Mouse (Mus musculus) hindlimb bud, embryonic 11.5 days (tissue): ENCODE results near the gene Omp.
A peak's percentile ranks its signal among the peaks of the same experiment; 100 is the strongest.

Experiments
- DNase-seq: peaks from one replicate; pipeline ENCODE4 v3.0.0-alpha.2; 2012; ENCODE audit warnings: low read depth, low spot score; ENCODE audit errors: extremely low spot score

The Omp gene

GRCm38 (mm10) chr7:98142648-98143047 is 2.7 kb downstream of the Omp start:
- DNase-seq: no peak

DNA sequence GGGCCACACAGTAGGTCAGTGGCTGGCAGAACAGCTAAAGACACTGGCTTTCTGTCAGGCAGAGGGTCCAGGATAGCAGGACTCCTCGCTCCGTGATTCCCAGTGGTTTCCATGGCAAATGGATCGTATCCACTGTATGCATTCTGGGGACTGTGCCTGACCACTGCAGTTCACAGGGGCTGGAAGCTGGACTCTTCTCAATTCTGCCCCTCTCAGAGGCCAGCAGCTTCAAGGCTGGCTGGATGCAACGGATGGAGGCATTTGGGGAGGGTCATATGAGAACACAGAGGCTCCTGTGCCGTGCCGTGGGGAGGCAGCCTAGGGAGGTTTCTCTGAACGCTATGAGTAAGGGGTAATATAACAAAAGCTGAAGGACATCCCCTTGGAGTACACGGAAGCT is 3.1 kb downstream of the Omp start:
- no peak for DNase-seq

DNA sequence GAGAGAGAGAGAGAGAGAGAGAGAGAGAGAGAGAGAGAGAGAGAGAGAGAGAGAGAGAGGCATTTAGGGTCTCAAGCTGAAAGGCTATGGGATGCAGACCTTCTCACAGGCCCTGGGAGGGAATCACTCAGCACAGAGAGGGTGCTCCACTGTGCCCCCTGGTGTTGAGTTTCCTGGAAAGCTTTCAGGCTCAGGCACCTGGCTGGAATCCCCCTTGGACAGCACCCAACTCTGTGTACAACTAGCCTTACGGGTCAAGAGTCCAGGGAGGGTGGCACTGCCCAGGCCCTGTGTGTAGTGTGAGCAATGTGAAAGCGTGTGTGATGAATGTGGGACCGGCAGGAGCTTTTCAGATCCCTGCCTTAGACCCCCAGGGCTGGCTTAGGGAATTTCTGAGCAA is 4.1 kb downstream of the Omp start:
- no peak for DNase-seq

GRCm38 (mm10) chr7:98140597-98140996 is 4.7 kb downstream of the Omp start:
- DNase-seq: no peak

DNA sequence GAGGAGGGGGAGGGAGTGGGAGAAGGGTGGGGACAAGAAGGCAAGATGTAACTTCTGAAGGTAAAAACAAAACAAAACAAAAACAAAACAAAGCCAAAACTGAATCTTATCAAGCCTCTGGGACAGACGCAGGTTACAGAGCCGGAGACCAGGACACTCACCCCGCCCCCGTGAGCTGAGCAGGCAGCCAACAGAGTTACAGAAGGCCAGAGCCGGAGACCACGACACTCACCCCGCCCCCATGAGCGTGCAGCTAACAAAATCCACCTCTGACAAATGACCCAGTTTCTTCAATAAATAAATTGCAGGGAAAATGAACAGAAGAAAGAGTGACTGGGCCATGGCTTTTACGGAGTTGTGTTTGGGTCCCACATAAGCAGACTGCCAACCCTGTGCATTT is 6.1 kb downstream of the Omp start:
- DNase-seq: no peak

- no peak for DNase-seq
Measured at GRCm38 (mm10) chr7:98137995-98138394, 7.3 kb downstream of the Omp start.

GRCm38 (mm10) chr7:98137583-98137982 is 7.7 kb downstream of the Omp start:
- DNase-seq: no peak

DNA sequence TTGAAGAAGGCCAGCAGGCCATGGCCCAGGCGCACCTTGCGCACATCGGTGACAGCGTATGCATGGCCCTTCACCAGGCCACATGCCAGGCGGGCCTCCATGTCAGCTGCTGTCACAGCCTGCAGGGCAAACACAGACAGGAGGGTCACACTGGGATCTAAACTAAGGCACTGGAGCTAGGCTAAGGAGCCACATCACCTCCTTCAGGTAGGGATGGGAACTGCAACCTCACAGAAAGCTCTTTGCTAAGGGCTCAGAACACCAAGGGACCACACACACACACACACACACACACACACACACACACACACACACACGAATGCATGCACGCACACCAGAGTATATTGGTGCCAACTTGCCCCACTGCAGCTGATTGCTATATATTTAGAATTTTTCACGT is 13.6 kb downstream of the Omp start:
- DNase-seq: no peak

DNA sequence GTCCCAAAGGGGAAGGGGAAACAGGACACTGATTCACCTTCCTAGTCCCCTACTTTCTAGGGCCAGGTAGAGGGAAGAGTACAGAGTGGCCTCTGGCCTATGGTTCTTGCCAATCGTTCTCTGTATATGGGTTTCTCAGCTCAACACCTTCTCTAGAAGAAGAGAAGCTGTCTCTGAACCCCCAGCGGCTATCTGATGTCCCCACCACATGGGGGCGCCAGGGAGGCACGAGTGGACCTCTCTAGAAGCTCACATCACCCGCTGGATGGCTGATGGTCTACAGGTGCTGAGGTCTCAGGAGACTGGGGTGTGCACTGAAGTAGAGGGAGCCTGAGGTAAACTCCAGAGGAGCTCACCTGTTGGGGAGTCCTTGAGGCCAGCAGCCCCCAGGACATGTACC is 19.8 kb downstream of the Omp start:
- no peak for DNase-seq

GRCm38 (mm10) chr7:98124701-98125100 is 20.6 kb downstream of the Omp start:
- DNase-seq: no peak

DNA sequence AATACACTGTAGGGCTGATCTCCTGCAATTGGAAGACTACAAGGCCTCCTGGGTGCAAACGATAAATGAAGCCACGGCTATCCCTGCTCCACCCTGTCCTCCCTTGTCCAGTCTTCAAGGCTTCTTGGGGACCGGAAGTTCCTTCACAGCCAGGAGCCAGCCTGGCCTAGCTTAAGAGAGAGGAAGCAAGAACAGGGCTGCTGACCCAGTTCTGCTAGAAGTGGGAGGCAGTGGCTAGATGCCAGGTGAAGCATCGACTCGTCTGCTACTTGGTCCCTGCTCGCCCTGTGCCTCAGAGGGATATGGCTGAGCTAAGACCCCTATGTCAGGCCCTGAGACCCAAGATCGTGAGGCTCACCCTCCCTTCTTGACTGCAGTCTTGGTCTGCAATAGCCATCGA is 23.6 kb downstream of the Omp start:
- DNase-seq: no peak

GRCm38 (mm10) chr7:98121241-98121640 is 24.1 kb downstream of the Omp start:
- DNase-seq: no peak

DNA sequence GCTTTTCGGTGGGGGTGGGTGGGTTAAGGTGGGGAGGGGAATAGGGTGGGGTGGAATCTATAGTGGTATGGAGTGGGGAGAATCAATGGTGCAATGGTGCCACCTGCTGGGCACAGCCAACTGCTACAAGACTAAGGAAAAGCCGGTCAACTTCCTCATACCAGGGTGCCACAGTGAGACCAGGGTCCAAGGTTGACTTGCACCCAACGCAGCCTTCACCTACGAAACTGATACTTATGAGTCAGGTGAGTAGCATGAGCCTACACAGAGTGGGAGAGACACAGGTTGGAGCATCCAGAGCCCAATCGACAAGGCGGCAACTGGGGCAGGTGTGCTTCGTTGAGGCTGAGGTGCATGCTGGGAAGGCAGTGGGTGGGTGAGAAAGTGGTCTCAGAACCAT is 25.0 kb downstream of the Omp start:
- DNase-seq: peak; percentile 50

- no peak for DNase-seq
Measured at GRCm38 (mm10) chr7:98119961-98120232, 25.4 kb downstream of the Omp start.

- no peak for DNase-seq
Measured at GRCm38 (mm10) chr7:98119179-98119960, 25.9 kb downstream of the Omp start, which contains the start of gene Myo7a. Gene Myo7a, minus strand, starts transcription at chr7:98119524.

- DNase-seq: no peak
Measured at GRCm38 (mm10) chr7:98117012-98117660, 28.2 kb downstream of the Omp start.

DNA sequence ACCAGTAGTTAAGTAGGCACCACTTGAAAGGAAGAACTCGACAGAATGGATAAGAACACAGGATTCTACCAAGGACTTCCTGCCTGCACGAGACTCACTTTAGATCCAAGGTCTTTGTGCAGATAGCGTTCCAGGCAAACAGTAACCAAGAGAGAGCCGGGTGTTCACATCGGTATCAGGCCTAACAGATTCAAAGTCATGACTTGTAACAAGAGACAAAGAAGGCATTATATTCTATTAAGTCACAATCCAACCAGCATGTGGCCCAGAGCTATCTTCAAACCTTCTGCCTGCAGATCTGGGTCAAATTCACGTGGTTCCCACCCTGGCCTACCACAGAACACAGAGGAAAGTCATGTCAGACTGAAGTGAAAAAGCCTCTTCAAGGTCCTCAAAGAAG is 30.6 kb downstream of the Omp start:
- DNase-seq: no peak

GRCm38 (mm10) chr7:98111233-98111632 is 34.1 kb downstream of the Omp start:
- DNase-seq: no peak

- no peak for DNase-seq
Measured at GRCm38 (mm10) chr7:98109771-98110170, 35.5 kb downstream of the Omp start.

DNA sequence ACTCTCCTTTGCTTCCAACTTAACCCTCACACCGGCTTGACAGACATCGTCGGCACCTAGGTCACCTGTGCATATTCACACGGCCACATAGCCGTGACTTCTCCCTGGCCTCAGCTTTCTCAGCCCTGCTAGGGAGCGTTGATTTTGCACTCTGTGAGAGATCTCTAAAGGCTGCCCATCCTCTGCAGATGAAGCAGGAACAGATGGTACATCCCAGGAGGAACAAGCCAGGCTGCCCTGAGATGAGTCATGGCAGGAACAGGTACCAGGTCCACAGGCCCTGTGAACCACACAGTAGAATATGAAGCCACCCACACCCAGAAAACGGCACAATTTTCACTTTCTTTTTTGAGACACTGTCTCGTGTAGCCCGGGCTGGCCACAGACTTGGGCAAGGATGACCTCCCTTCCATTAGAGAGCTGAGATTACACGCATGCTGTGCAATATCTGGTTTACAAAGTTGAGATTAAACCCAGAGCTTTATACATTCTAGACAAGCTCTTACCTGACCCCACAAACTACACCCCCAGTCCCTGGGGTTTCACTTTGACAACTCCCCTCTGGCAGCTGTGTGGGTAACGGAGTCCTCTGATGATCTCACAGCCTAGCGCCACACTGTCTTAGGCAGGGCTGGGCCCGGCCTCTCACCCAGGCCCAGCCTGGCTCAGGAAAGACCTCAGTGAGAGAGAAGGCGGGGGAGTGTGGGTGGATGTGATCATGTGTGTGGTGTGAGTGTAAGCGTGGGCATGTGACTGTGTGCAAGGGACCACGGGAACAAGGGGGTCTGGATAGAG is 36.5 kb downstream of the Omp start:
- DNase-seq: no peak

- DNase-seq: no peak
Measured at GRCm38 (mm10) chr7:98106272-98106671, 39.0 kb downstream of the Omp start.
